Mouse (Mus musculus) erythroid progenitor cell, adult 5-6 weeks (primary cell): ENCODE measurements around the gene Kcne3. TPM values are rescaled to one million over a fixed set of nuclear protein-coding genes. Genes with fewer than 3 reads are reported as not detected.

Experiments
- ATAC-seq: replicated peaks from 2 replicates; pipeline ENCODE4 v1.8.0; 2016; ENCODE audit warnings: moderate number of reproducible peaks, mild to moderate bottlenecking, moderate TSS enrichment, inconsistent platforms; ENCODE audit not compliant: poor library complexity, low FRiP score, severe bottlenecking
- total RNA-seq, 2 experiments: library from RNA; stranded (forward) in 1 of 2; stranded (reverse) in 1 of 2; fragments of 150-400 nt in 1 of 2; fragments of 186-747, 209-891 nt in 1 of 2; gene quantifications; 2 replicates each; pipeline versions ENCODE4 v1.2.3 to v1.2.4; 2015 to 2017; ENCODE audit warnings: low replicate concordance in 2 of 2

The Kcne3 gene
- total RNA-seq (2015; ENCODE audit: low replicate concordance) (not detected in 2 replicates), total RNA-seq (2017; ENCODE audit: low replicate concordance) (not detected in 2 replicates)

- ATAC-seq, result no peak
Measured at GRCm38 (mm10) chr7:100176269-100176668, at the start of gene Kcne3. Gene Kcne3 (plus strand): TSS chr7:100176502.

DNA sequence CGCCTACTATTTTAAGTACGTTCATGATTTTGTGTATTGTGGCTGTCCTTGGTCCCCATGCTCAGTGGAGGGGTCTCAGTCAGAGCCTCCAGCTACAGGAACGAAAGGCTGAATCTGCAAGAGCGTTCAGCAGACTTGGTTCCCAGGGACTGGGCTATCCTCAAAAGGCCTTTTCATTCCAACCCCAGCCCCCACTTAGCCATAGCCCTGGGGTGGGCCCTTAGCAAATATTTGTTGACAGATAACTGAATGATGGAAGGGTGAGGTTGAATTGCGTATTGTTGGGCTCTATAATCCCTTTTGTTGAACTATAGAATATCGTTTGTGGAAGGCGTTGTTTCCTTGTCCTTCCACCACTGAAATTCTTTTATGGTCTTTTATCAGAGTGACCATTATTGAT lies 49.8 kb upstream of the Kcne3 start:
- ATAC-seq, result no peak

GRCm38 (mm10) chr7:100128262-100129041 lies 47.9 kb upstream of the Kcne3 start:
- ATAC-seq, result no peak

DNA sequence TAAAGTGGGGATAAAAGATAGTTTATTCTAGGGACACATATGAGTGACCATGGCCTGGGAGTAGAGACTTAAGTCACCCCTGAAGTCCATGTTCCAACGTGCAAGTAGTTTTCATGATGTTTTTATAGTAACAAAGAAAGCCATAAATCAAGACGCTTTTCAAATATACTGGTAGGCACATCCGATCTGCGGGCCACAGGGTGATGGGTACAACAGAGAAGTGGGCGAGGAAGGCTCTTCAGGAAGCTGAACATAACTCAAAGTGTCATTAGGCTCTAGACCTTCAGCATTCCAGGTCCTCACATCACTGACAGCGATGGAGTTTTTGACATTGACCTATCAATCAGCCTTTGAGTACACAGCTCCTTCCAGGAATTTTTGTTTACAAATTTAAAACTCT lies 45.7 kb upstream of the Kcne3 start:
- no peak for ATAC-seq

DNA sequence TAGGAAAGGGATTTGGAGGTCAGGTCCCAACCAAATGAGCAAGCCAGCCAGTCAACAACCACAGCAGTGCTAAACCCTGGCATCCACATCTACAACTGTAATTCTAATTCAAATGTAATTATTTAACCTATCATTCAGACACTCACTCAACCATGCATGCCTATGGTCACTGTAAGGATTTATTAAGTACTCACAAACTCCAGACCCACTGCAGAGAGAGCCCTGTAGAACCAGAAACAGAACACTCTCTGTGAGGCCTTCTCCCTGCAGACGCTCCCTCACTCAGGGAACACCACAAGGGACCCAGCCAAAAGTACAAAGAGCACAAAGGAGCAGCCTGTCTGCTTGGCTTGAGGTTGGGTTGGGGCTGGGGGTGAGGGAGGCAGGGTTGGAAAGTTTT lies 43.9 kb upstream of the Kcne3 start:
- no peak for ATAC-seq

DNA sequence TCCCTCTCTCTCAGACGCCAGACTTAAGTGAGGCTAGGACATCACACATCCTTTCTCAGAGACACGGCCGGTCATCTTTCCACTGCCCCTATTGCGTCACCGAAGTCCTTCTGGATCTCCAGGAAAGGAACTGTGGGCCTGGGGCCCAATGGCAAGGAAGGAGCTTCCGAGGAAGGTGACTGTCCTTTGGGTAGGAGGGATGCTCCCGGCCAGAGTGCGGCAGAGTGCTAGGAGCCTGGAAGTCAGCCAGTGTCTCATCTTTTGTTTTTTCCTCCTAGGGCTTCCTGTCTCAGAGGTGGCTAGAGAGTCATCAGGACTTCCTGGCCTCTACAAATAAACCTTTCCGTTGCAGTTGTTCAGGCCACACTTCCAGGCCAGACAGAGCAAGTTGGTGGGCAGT lies 39.3 kb upstream of the Kcne3 start:
- ATAC-seq, result no peak

DNA sequence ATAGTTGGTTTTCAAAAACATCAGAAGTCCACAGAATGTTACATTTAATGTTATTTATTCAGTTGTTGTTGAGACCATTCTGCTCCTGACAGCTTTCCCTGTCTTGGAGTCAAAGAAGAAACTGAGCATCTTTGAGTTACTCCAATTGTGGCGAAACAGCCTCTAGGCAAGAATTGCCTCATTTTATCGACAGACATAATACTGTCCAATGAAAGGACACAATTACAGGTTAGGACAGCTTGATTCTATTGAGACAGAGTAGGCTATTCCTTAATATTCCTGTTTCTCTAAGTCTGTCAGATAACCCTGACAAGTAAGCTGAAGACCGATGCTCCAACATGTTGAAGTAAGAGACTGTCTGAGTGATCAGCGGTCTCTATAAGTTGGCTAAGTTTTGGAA lies 38.2 kb upstream of the Kcne3 start:
- no peak for ATAC-seq

GRCm38 (mm10) chr7:100140591-100140990 lies 35.7 kb upstream of the Kcne3 start:
- no peak for ATAC-seq

- ATAC-seq, result no peak
Measured at GRCm38 (mm10) chr7:100148586-100148985, 27.7 kb upstream of the Kcne3 start.

GRCm38 (mm10) chr7:100150086-100150485 lies 26.2 kb upstream of the Kcne3 start:
- ATAC-seq, result no peak

DNA sequence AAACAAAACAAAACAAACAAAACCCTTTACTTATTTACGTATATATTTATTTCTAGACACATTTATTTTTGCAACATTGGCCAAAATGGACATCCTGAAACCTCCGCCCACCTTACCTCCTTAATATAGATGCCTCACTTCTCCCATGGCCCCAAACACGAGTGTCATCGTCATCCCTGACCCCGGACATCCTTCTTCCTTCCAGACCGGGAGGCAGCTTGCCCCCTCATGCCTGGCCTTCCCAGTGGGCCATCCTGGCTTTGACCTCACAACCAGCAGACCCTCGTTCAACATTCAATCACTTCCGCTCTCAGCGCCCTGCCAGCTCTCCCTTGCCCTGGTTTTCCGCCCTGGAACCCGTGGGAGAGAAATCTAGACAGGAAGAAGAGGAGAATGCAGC lies 25.7 kb upstream of the Kcne3 start:
- ATAC-seq, result no peak

DNA sequence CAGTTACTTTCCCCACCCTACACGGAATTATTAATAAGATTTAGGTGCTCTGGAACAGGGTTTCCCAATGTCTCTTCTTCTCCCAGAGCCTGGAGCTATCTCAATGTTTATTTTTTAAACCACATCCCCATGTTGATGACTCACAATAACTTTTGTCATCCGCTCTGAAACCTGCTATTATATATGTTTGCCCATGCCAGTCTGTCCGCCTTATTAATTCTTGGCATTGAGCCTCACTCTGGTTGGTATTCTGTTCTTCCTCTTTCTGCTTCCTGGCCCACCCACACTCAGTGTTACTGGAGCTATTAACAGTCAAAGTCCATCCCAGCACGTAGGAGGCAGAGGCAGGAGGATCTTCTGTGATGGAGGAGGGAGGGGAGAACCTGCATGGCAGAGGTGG lies 18.6 kb upstream of the Kcne3 start:
- ATAC-seq, result no peak

GRCm38 (mm10) chr7:100159105-100159841 lies 17.0 kb upstream of the Kcne3 start, which contains the start of gene Lipt2:
Gene Lipt2 (plus strand): TSS chr7:100159277.
- ATAC-seq, result peak; percentile 96

DNA sequence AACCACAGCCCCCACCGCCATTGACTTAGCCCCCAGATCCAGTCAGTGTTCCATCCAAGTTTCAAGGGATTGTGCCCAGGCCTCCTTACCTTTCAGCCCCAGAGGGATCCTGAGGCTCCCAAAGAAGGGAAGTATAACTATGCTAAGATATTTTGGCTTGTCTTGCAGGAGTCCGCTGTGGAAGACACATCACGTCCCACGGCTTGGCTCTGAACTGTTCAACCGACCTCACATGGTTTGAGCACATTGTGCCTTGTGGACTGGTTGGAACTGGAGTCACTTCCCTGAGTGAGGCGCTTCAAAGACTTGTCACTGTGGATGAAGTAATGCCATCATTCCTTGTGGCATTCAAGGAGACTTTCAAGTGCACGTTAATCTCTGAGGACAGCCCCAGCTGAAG lies 16.3 kb upstream of the Kcne3 start:
- no peak for ATAC-seq

DNA sequence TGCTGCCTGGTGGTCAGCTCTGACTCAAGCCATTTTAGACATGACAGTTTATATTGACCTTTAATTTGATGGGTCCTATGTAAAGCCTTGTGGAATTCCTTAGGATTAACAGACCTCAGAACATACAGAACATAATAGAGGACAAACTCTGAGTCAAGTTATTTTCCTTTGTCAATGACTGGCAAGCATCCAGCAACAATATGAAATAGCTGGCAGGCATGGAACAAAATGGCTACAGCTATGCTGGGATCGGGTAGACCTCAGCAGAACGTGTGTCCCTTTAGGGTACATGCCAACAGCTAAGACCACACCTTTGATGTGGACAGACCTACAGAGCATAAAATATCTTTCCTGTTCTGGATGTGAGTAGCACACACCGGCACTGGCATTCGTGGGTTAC lies 12.8 kb upstream of the Kcne3 start:
- no peak for ATAC-seq

GRCm38 (mm10) chr7:100168654-100169053 lies 7.6 kb upstream of the Kcne3 start:
- no peak for ATAC-seq

DNA sequence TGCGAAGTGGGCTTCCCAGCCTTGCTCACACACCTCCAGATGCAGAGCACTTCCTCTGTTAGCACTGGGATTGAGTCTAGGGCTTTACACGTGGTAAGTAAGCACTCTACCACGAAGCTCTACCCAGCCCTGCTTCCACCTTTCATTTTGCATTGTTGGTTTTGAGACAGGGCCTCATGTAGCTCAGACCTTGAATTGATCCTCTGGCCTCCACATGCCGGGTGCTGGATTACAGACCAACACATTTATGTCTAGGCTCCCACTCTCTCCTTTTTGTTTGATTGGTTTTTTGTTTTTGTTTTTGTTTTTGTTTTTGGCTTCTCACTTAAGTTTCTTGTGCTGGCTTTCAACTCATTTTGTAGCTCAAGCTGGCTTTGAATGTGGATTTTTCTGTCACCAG lies 5.5 kb upstream of the Kcne3 start:
- ATAC-seq, result no peak

DNA sequence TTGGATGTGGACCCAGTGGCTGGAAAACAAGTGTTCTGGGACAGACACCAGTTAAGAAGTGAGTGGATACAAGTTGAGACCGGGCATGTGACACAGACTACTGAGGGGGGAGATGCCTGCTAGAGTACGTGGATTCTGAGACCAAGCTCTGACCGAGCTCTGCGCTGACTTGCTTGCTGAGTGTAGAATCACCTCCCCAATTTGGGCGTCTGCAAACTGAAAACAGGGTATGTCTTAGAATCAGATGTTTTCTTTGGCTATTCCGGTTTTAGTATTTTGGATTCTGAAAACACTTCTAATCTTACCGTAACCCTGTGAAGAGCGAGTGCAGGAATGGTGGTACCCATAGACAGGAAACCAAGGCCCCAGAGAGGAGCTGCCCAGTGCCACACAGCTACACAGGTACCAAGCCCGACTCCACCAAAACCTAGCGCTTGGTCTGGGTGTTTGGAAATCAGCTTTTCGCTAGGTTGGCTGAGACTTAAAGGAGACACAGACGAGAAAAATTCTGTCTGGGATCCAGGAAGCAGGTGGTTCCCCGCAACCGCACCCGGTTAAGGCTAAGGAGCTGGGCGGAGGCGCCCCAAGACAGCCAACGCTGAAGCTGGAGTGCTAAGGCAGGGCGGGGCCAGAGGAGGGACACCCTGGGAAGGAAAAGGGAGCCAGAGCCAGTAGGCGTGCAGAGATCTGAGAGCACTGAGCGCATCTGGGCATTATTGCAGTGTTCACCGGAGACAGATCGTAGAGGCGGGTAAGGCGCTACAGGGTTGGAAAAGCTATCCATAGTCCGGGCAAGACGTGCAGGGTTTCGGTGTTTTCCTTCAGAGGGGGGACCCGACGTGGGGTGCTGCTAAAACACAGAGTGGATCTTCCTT lies 2.0 kb downstream of the Kcne3 start:
- peak; percentile 75 for ATAC-seq

DNA sequence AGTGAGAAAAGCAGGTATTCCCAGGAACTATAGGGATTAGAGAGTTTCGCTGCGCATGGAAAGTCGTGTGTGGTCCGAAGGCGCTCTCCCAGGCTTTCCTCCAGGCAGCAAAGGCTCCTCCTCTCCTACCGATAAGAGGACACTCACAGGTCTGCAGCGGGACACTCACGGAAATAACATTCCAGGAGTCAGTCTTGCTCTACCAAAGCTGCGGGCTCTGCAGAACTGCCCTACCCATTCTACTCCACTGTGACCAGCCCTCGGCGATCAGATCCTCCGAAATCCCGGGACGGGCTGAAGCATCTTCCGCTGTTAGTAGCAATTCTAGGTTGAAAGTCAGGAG lies 2.6 kb downstream of the Kcne3 start:
- ATAC-seq, result 0 out of 2 replicates have a peak, but pooled peaks have one; percentile 26

DNA sequence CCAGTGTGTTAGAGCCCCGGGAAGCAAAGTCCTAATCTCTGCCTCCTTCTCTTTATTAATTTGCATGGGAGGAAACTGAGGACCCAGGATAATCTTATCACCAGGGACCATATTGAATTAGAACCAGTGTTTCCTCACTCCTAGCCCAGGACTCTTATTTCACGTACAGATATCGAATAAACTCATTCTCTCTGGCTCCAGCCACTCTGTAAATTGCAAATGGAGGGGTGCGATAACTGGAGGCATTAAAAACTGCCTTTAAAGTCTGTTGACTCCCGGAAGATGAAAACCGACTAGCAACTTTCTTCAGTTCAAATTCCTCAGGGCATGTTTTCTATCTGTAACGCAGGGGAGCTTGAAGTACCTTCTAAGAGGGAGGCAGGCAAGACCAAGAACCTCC lies 3.1 kb downstream of the Kcne3 start:
- no peak for ATAC-seq
